Mouse (Mus musculus) lung, adult 2 months (tissue): ENCODE data around the gene Acyp1. TPM values are rescaled to one million over a fixed set of nuclear protein-coding genes. Genes with fewer than 3 reads are reported as not detected.

ENCODE experiments used
- DNase-seq: peaks from one replicate; pipeline ENCODE4 v3.0.0; 2022
- H3K4me1 ChIP-seq: fragments of 200-500 bp; 2 replicates; pipeline ENCODE4 v1.6.1; 2011; ENCODE audit warnings: low read length; ENCODE audit not compliant: control insufficient read depth, insufficient read depth
- H3K4me3 ChIP-seq: fragments of 200-500 bp; replicated peaks from 2 replicates; pipeline ENCODE3; 2011; ENCODE audit warnings: low read depth, mild to moderate bottlenecking, control low read depth, low read length; ENCODE audit errors: extremely low read depth
- CTCF ChIP-seq: fragments of 200-500 bp; IDR thresholded peaks from 2 replicates; pipeline ENCODE4 v1.5.1; 2011; ENCODE audit warnings: mild to moderate bottlenecking, low read length, control low read depth; ENCODE audit not compliant: insufficient read depth
- POLR2A ChIP-seq: fragments of 200-500 bp; IDR thresholded peaks from 2 replicates; pipeline ENCODE4 v1.6.1; 2011; ENCODE audit warnings: low read depth, mild to moderate bottlenecking, control low read depth, low read length, borderline replicate concordance; ENCODE audit errors: extremely low read depth
- WGBS: fragments of 180-500 bp; shearing (Covaris S2); methylation state at CpG from one replicate; pipeline ENCODE4 v1.1.7; 2018; 5-methylcytosine and 5-hydroxymethylcytosine counted together
- polyA plus RNA-seq: library from polyadenylated mRNA; depleted of rRNA; stranded (reverse); fragments of >200 nt; gene quantifications from 2 replicates; pipeline ENCODE4 v1.2.3, GENCODE M21; 2012

Acyp1 gene
- polyA plus RNA-seq, 1 experiment, result 8.7 TPM

- H3K4me3 ChIP-seq, result no peak overlapping the region
- no peaks in the 10 kb centered on the region for H3K4me1 ChIP-seq
- no peak for TF ChIP-seq CTCF
- no peak for TF ChIP-seq POLR2A
- DNase-seq, result no peak
- WGBS, result 78% methylated on average over 10 of the region's 10 CpGs
Measured at GRCm38 (mm10) chr12:85297345-85297997, 9.2 kb upstream of the Acyp1 start.

- Histone ChIP-seq H3K4me3 (no peak overlapping the region), H3K4me1 (no peaks in the 10 kb centered on the region)
- TF ChIP-seq POLR2A, result no peak
- TF ChIP-seq CTCF, result no peak
- WGBS, result 73% methylated on average over 5 of the region's 5 CpGs
- no peak for DNase-seq
Measured at GRCm38 (mm10) chr12:85296915-85297314, 8.7 kb upstream of the Acyp1 start.

- no peak for TF ChIP-seq POLR2A
- TF ChIP-seq CTCF, result no peak
- no peaks in the 10 kb centered on the region for H3K4me1 ChIP-seq
- no peak overlapping the region for H3K4me3 ChIP-seq
- WGBS, result 91% methylated on average over 2 of the region's 2 CpGs
- no peak for DNase-seq
Measured at GRCm38 (mm10) chr12:85295506-85295905, 7.3 kb upstream of the Acyp1 start.

GRCm38 (mm10) chr12:85292906-85293305, 4.7 kb upstream of the Acyp1 start:
- DNase-seq, result no peak
- Histone ChIP-seq H3K4me1 (peaks cover 5% of the 10 kb centered on the region; the same call in 1 of the 2 replicates), H3K4me3 (no peak overlapping the region)
- TF ChIP-seq CTCF (no peak), POLR2A (no peak)

- Histone ChIP-seq H3K4me3 (no peak overlapping the region), H3K4me1 (peaks cover 5% of the 10 kb centered on the region)
- TF ChIP-seq CTCF (no peak), POLR2A (no peak)
- DNase-seq, result no peak
- 73% methylated on average over 6 of the region's 6 CpGs for WGBS
Measured at GRCm38 (mm10) chr12:85292288-85292687, 4.0 kb upstream of the Acyp1 start.

GRCm38 (mm10) chr12:85291541-85291940, 3.3 kb upstream of the Acyp1 start:
- TF ChIP-seq CTCF (no peak), POLR2A (no peak)
- DNase-seq, result no peak
- peaks cover 5% of the 10 kb centered on the region for H3K4me1 ChIP-seq
- H3K4me3 ChIP-seq, result no peak overlapping the region

- peaks cover 5% of the 10 kb centered on the region for H3K4me1 ChIP-seq
- no peak for TF ChIP-seq CTCF
- no peak for TF ChIP-seq POLR2A
- DNase-seq, result no peak
- 83% methylated on average over 10 of the region's 10 CpGs for WGBS
- no peak overlapping the region for H3K4me3 ChIP-seq
Measured at GRCm38 (mm10) chr12:85290633-85291032, 2.4 kb upstream of the Acyp1 start.

- DNase-seq, result peak; percentile 26
- Histone ChIP-seq H3K4me3 (peak overlapping the region; percentile 72), H3K4me1 (peaks cover 5% of the 10 kb centered on the region)
- TF ChIP-seq POLR2A (0 out of 2 replicates have a peak, but pooled peaks have one; percentile 22), CTCF (no peak)
- 47% methylated on average over 24 of the region's 24 CpGs for WGBS
Measured at GRCm38 (mm10) chr12:85289157-85290000, 1.1 kb upstream of the Acyp1 start.

GRCm38 (mm10) chr12:85288486-85289156, 383 bp upstream of the Acyp1 start, which contains the start of gene Zc2hc1c:
Zc2hc1c (plus strand) TSS chr12:85288591.
- Histone ChIP-seq H3K4me3 (peak within 1 kb of the TSS; percentile 72), H3K4me1 (peaks cover 5% of the 10 kb centered on the region)
- peak; percentile 85 for DNase-seq
- TF ChIP-seq CTCF (no peak), POLR2A (0 out of 2 replicates have a peak, but pooled peaks have one; percentile 28)
- 4% methylated on average over 30 of the region's 31 CpGs for WGBS
